Mouse (Mus musculus) limb, embryonic 15.5 days (tissue): ENCODE data around the gene Fam19a5. TPM values are rescaled to one million over a fixed set of nuclear protein-coding genes. Genes with fewer than 3 reads are reported as not detected.

Experiments
- ATAC-seq: fragments of 200-750 bp; cut with Nextera tagmentation; 2 replicates; pipeline ENCODE4 v1.8.0; 2017; ENCODE audit warnings: low read depth, moderate TSS enrichment; ENCODE audit not compliant: insufficient number of reproducible peaks, low FRiP score, low TSS enrichment
- H3K27ac ChIP-seq: fragments of 300-500 bp; sonication (generic); 2 replicates; pipeline ENCODE4 v1.5.1; 2015; ENCODE audit warnings: moderate library complexity, mild to moderate bottlenecking, inconsistent platforms
- H3K27me3 ChIP-seq: fragments of 300-500 bp; sonication (generic); 2 replicates; pipeline ENCODE4 v1.6.1; 2015; ENCODE audit warnings: inconsistent platforms
- H3K36me3 ChIP-seq: fragments of 300-500 bp; sonication (generic); 2 replicates; pipeline ENCODE4 v1.6.1; 2015; ENCODE audit warnings: inconsistent platforms
- H3K4me1 ChIP-seq: fragments of 300-500 bp; sonication (generic); 2 replicates; pipeline ENCODE4 v1.6.1; 2015; ENCODE audit warnings: inconsistent platforms
- H3K4me2 ChIP-seq: fragments of 300-500 bp; sonication (generic); 2 replicates; pipeline ENCODE4 v1.6.1; 2015; ENCODE audit warnings: mild to moderate bottlenecking, inconsistent platforms
- H3K4me3 ChIP-seq: fragments of 300-500 bp; sonication (generic); 2 replicates; pipeline ENCODE4 v1.5.1; 2015; ENCODE audit warnings: mild to moderate bottlenecking, inconsistent platforms
- H3K9ac ChIP-seq: fragments of 300-500 bp; sonication (generic); 2 replicates; pipeline ENCODE4 v1.6.1; 2015; ENCODE audit warnings: inconsistent platforms
- H3K9me3 ChIP-seq: fragments of 300-500 bp; sonication (generic); 2 replicates; pipeline ENCODE4 v1.6.1; 2016; ENCODE audit warnings: inconsistent platforms
- WGBS: fragments of 180-500 bp; shearing (Covaris S2); methylation state at CpG from one replicate; pipeline ENCODE4 v1.1.7; 2015; 5-methylcytosine and 5-hydroxymethylcytosine counted together
- polyA plus RNA-seq: library from polyadenylated mRNA; unstranded; fragments of >200 nt; fragmentation: Nextera tagmentation; extraction: Ambion mirVana; gene quantifications from 2 replicates; pipeline ENCODE4 v1.2.1, GENCODE M21; 2015

The Fam19a5 gene
- 2.8 and 3.0 TPM in 2 replicates for polyA plus RNA-seq

- Histone ChIP-seq H3K4me1 (peaks cover 16% of the 10 kb centered on the region), H3K4me3 (peak within 1 kb of the TSS; percentile 48), H3K36me3 (no peaks in the 10 kb centered on the region), H3K27ac (no peak within 1 kb of the TSS), H3K9me3 (no peaks in the 10 kb centered on the region), H3K9ac (no peak within 1 kb of the TSS), H3K4me2 (peak within 1 kb of the TSS; percentile 93), H3K27me3 (peaks cover 91% of the 10 kb centered on the region)
- ATAC-seq, result no peak
- WGBS, result 1% methylated on average over 43 of the region's 67 CpGs
These were observed at the start of gene Fam19a5 for GRCm38 (mm10) chr15:87543599-87544338. Fam19a5 (plus strand) TSS chr15:87544299.

GRCm38 (mm10) chr15:87501737-87502136 is 42.4 kb upstream of the Fam19a5 start:
- Histone ChIP-seq H3K27ac (no peak overlapping the region), H3K4me3 (no peak overlapping the region), H3K36me3 (no peaks in the 10 kb centered on the region), H3K9me3 (no peaks in the 10 kb centered on the region), H3K4me2 (no peak overlapping the region), H3K9ac (no peak overlapping the region), H3K27me3 (no peaks in the 10 kb centered on the region), H3K4me1 (no peaks in the 10 kb centered on the region)
- 68% methylated on average over 3 of the region's 3 CpGs for WGBS
- no peak for ATAC-seq

GRCm38 (mm10) chr15:87507349-87507748 is 36.8 kb upstream of the Fam19a5 start:
- no peaks in the 10 kb centered on the region for H3K27me3 ChIP-seq
- no peaks in the 10 kb centered on the region for H3K36me3 ChIP-seq
- H3K4me3 ChIP-seq, result no peak overlapping the region
- no peaks in the 10 kb centered on the region for H3K9me3 ChIP-seq
- no peak overlapping the region for H3K4me2 ChIP-seq
- ATAC-seq, result no peak
- 73% methylated on average over 3 of the region's 3 CpGs for WGBS
- H3K27ac ChIP-seq, result no peak overlapping the region
- no peaks in the 10 kb centered on the region for H3K4me1 ChIP-seq
- no peak overlapping the region for H3K9ac ChIP-seq

- Histone ChIP-seq H3K4me3 (no peak overlapping the region), H3K27me3 (no peaks in the 10 kb centered on the region), H3K4me1 (no peaks in the 10 kb centered on the region), H3K9me3 (no peaks in the 10 kb centered on the region), H3K36me3 (no peaks in the 10 kb centered on the region), H3K4me2 (no peak overlapping the region), H3K9ac (no peak overlapping the region), H3K27ac (no peak overlapping the region)
- 88% methylated on average over 4 of the region's 4 CpGs for WGBS
- ATAC-seq, result no peak
These were observed 33.2 kb upstream of the Fam19a5 start for GRCm38 (mm10) chr15:87510886-87511285.

GRCm38 (mm10) chr15:87518161-87518560 is 25.9 kb upstream of the Fam19a5 start:
- Histone ChIP-seq H3K9ac (no peak overlapping the region), H3K4me1 (no peaks in the 10 kb centered on the region), H3K9me3 (no peaks in the 10 kb centered on the region), H3K36me3 (no peaks in the 10 kb centered on the region), H3K27me3 (no peaks in the 10 kb centered on the region), H3K27ac (no peak overlapping the region), H3K4me3 (no peak overlapping the region), H3K4me2 (no peak overlapping the region)
- no peak for ATAC-seq

GRCm38 (mm10) chr15:87529271-87529670 is 14.8 kb upstream of the Fam19a5 start:
- Histone ChIP-seq H3K4me2 (no peak overlapping the region), H3K36me3 (no peaks in the 10 kb centered on the region), H3K9me3 (no peaks in the 10 kb centered on the region), H3K27me3 (no peaks in the 10 kb centered on the region), H3K4me3 (no peak overlapping the region), H3K27ac (no peak overlapping the region), H3K4me1 (no peaks in the 10 kb centered on the region), H3K9ac (no peak overlapping the region)
- 77% methylated on average over 4 of the region's 4 CpGs for WGBS
- no peak for ATAC-seq

- H3K9ac ChIP-seq, result no peak overlapping the region
- H3K9me3 ChIP-seq, result no peaks in the 10 kb centered on the region
- 67% methylated on average over 1 of the region's 1 CpGs for WGBS
- no peak overlapping the region for H3K27ac ChIP-seq
- ATAC-seq, result no peak
- H3K27me3 ChIP-seq, result peaks cover 70% of the 10 kb centered on the region
- peaks cover 13% of the 10 kb centered on the region for H3K4me1 ChIP-seq
- H3K4me2 ChIP-seq, result no peak overlapping the region
- H3K4me3 ChIP-seq, result no peak overlapping the region
- no peaks in the 10 kb centered on the region for H3K36me3 ChIP-seq
These were observed 2.4 kb upstream of the Fam19a5 start for GRCm38 (mm10) chr15:87541656-87542055.

GRCm38 (mm10) chr15:87544401-87545129 is 466 bp downstream of the Fam19a5 start:
- peak overlapping the region; percentile 48 for H3K4me3 ChIP-seq
- H3K4me1 ChIP-seq, result peaks cover 16% of the 10 kb centered on the region
- peaks cover 94% of the 10 kb centered on the region for H3K27me3 ChIP-seq
- WGBS, result 0% methylated on average over 69 of the region's 84 CpGs
- no peaks in the 10 kb centered on the region for H3K9me3 ChIP-seq
- H3K4me2 ChIP-seq, result peak overlapping the region; percentile 93
- H3K27ac ChIP-seq, result no peak overlapping the region
- no peak overlapping the region for H3K9ac ChIP-seq
- ATAC-seq, result peak; percentile 47; the same call in 1 of the 2 replicates
- H3K36me3 ChIP-seq, result no peaks in the 10 kb centered on the region

- 14% methylated on average over 18 of the region's 18 CpGs for whole genome bisulfite sequencing
- no peak overlapping the region for H3K9ac ChIP-seq
- peak overlapping the region; percentile 93 for H3K4me2 ChIP-seq
- no peak; the same call in 1 of the 2 replicates for ATAC-seq
- no peaks in the 10 kb centered on the region for H3K9me3 ChIP-seq
- H3K36me3 ChIP-seq, result no peaks in the 10 kb centered on the region
- peaks cover 16% of the 10 kb centered on the region for H3K4me1 ChIP-seq
- H3K4me3 ChIP-seq, result peak overlapping the region; percentile 48
- H3K27ac ChIP-seq, result no peak overlapping the region
- peaks cover 94% of the 10 kb centered on the region for H3K27me3 ChIP-seq
These were observed 1.1 kb downstream of the Fam19a5 start for GRCm38 (mm10) chr15:87545130-87545642.

- no peak overlapping the region for H3K4me3 ChIP-seq
- ATAC-seq, result no peak
- 27% methylated on average over 8 of the region's 8 CpGs for WGBS
These were observed 1.7 kb downstream of the Fam19a5 start for GRCm38 (mm10) chr15:87545731-87546360.

GRCm38 (mm10) chr15:87547022-87547421 is 2.9 kb downstream of the Fam19a5 start:
- Histone ChIP-seq H3K27ac (no peak overlapping the region), H3K36me3 (no peaks in the 10 kb centered on the region), H3K27me3 (peaks cover 95% of the 10 kb centered on the region), H3K9me3 (no peaks in the 10 kb centered on the region), H3K4me3 (no peak overlapping the region), H3K4me1 (peaks cover 16% of the 10 kb centered on the region), H3K4me2 (no peak overlapping the region), H3K9ac (no peak overlapping the region)
- ATAC-seq, result no peak
- WGBS, result 45% methylated on average over 5 of the region's 5 CpGs

More at GRCm38 (mm10) chr15:87545731-87546360, 1.7 kb downstream of the Fam19a5 start:
- Histone ChIP-seq H3K36me3 (no peaks in the 10 kb centered on the region), H3K4me1 (peaks cover 16% of the 10 kb centered on the region), H3K4me2 (no peak overlapping the region), H3K9me3 (no peaks in the 10 kb centered on the region), H3K27ac (no peak overlapping the region), H3K9ac (no peak overlapping the region), H3K27me3 (peaks cover 92% of the 10 kb centered on the region)

GRCm38 (mm10) chr15:87549724-87550123 is 5.6 kb downstream of the Fam19a5 start:
- Histone ChIP-seq H3K4me3 (no peak overlapping the region), H3K27me3 (peaks cover 68% of the 10 kb centered on the region), H3K4me1 (peaks cover 8% of the 10 kb centered on the region), H3K9ac (no peak overlapping the region), H3K9me3 (no peaks in the 10 kb centered on the region), H3K36me3 (no peaks in the 10 kb centered on the region), H3K4me2 (no peak overlapping the region), H3K27ac (no peak overlapping the region)
- WGBS, result 77% methylated on average over 4 of the region's 4 CpGs
- no peak for ATAC-seq
